Mouse (Mus musculus) lung, adult 2 months (tissue): ENCODE measurements around the gene Ppox. TPM values are rescaled to one million over a fixed set of nuclear protein-coding genes. Genes with fewer than 3 reads are reported as not detected.

Experiments
- DNase-seq: peaks from one replicate; pipeline ENCODE4 v3.0.0; 2022
- H3K4me1 ChIP-seq: fragments of 200-500 bp; 2 replicates; pipeline ENCODE4 v1.6.1; 2011; ENCODE audit warnings: low read length; ENCODE audit not compliant: control insufficient read depth, insufficient read depth
- H3K4me3 ChIP-seq: fragments of 200-500 bp; replicated peaks from 2 replicates; pipeline ENCODE3; 2011; ENCODE audit warnings: low read depth, mild to moderate bottlenecking, control low read depth, low read length; ENCODE audit errors: extremely low read depth
- CTCF ChIP-seq: fragments of 200-500 bp; IDR thresholded peaks from 2 replicates; pipeline ENCODE4 v1.5.1; 2011; ENCODE audit warnings: mild to moderate bottlenecking, low read length, control low read depth; ENCODE audit not compliant: insufficient read depth
- POLR2A ChIP-seq: fragments of 200-500 bp; IDR thresholded peaks from 2 replicates; pipeline ENCODE4 v1.6.1; 2011; ENCODE audit warnings: low read depth, mild to moderate bottlenecking, control low read depth, low read length, borderline replicate concordance; ENCODE audit errors: extremely low read depth
- WGBS: fragments of 180-500 bp; shearing (Covaris S2); methylation state at CpG from one replicate; pipeline ENCODE4 v1.1.7; 2018; 5-methylcytosine and 5-hydroxymethylcytosine counted together
- polyA plus RNA-seq: library from polyadenylated mRNA; depleted of rRNA; stranded (reverse); fragments of >200 nt; gene quantifications from 2 replicates; pipeline ENCODE4 v1.2.3, GENCODE M21; 2012

Ppox gene
- polyA plus RNA-seq, 1 experiment, result 49.0 TPM

DNA sequence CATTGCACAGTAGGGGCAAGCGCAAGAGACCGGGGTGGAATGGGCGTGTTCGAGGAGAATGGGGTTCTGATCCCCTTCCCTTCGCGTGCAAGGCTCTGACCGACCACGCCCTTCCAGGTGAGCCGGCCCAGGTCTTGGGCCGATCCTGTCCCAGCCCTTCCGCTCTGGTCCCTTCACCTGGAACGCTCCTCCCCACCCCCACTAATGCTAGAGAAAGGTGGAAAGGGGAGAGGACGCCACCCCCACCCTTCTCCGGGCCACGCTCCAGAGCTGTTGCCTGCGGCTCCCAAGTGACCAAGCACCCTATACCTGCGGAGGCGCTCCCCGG, 10.4 kb downstream of the Ppox start:
- 2% methylated on average over 19 of the region's 19 CpGs for WGBS
- Histone ChIP-seq H3K4me3 (peak overlapping the region; percentile 88), H3K4me1 (peaks cover 12% of the 10 kb centered on the region; the same call in 1 of the 2 replicates)
- TF ChIP-seq POLR2A, result no peak; the same call in 1 of the 2 replicates
- DNase-seq, result no peak

GRCm38 (mm10) chr1:171269848-171270572, 11.0 kb downstream of the Ppox start, which contains the start of gene B4galt3:
Gene B4galt3 (plus strand): TSS chr1:171270328.
- Histone ChIP-seq H3K4me3 (peak within 1 kb of the TSS; percentile 88), H3K4me1 (peaks cover 12% of the 10 kb centered on the region; the same call in 1 of the 2 replicates)
- peak; percentile 99 for DNase-seq
- WGBS, result 4% methylated on average over 36 of the region's 36 CpGs
- TF ChIP-seq POLR2A, result peak; percentile 97
- no peak for TF ChIP-seq CTCF

DNA sequence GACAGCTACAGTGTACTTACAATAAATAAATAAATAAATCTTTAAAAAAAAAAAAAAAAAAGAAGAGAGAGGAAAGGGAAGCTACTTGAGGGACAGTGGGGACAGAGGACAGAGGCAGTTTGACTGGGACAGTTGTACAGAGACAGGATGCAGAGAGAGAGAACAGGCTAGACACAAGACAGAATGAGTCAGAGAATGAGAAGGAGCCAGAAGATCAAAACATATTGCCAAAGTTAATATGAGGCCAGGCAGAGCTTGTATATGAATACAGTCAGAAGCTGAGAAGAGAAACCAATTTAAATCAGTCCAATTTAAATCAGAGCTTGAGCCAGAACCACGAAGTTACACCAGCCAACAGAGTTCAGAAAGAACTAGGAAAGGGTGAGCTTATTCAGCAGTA, 12.6 kb downstream of the Ppox start:
- TF ChIP-seq CTCF (no peak), POLR2A (no peak)
- H3K4me3 ChIP-seq, result no peak overlapping the region
- no peak for DNase-seq
- WGBS, result 58% methylated on average over 1 of the region's 1 CpGs
- peaks cover 12% of the 10 kb centered on the region; the same call in 1 of the 2 replicates for H3K4me1 ChIP-seq

- Histone ChIP-seq H3K4me1 (peaks cover 6% of the 10 kb centered on the region; the same call in 1 of the 2 replicates), H3K4me3 (no peak overlapping the region)
- no peak for TF ChIP-seq CTCF
- TF ChIP-seq POLR2A, result no peak
- no peak for DNase-seq
- 37% methylated on average over 4 of the region's 4 CpGs for WGBS
Measured at GRCm38 (mm10) chr1:171265971-171266744, 14.8 kb downstream of the Ppox start.

DNA sequence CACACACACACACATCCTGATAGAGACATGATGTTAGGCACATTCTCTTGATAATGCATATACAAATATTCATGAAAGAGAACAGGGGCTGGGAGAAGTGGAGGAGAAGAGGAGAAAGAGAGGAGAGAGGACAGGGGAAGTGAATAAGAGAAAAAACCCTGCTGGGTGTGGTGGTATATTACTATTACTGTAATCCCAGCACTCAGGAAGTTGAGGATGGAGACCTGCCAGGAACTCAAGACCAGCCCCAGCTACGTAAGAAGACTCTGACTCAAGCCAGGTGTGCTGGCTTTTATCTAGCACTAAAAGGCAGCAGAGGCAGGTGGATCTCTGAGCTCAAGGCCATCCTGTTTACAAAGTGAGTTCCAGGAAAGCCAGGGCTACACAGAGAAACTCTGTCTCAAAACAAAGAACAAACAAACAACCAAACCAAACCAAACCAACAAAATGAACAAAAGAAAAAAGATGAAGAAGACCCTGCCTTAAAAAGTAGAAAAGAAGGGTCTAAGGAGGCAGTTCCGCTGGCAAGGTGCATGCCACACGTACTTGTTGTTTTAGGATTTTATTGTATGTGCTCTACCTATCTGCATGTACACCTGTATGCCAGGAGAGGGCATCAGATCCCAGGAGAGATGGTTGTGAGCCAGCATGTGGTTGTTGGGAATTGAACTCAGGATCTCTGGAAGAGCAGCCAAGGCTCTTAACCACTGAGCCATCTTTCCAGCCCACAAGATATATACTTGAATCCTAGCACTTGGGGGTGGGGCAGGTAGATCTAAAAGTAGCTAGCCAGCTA, 17.1 kb downstream of the Ppox start:
- WGBS, result 63% methylated on average over 3 of the region's 3 CpGs
- Histone ChIP-seq H3K4me3 (no peak overlapping the region), H3K4me1 (peaks cover 6% of the 10 kb centered on the region; the same call in 1 of the 2 replicates)
- no peak for TF ChIP-seq CTCF
- no peak for TF ChIP-seq POLR2A
- no peak for DNase-seq

DNA sequence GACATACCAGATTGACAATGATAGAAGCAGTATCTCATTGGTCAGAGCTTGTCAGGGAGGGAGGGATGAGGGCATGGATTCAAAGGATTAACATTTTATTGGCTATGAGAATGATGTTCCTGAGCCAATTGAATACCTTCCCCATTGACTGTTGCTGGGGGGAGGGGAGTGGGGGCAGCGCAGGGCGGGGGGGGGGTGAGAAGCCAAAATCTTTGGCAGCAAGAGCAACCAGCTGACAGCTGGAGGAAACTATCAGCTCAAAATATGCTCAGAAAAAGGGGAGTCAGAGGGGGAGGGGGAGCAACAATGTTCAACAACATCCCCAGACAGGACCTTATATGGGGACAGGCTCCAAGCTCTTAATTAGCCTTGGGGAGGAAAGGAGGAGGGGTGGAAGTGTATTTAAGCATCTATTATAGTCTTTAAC, 17.8 kb downstream of the Ppox start:
- DNase-seq, result no peak
- TF ChIP-seq CTCF, result no peak
- WGBS, result 7% methylated on average over 2 of the region's 2 CpGs
- Histone ChIP-seq H3K4me1 (peaks cover 6% of the 10 kb centered on the region; the same call in 1 of the 2 replicates), H3K4me3 (no peak overlapping the region)

- TF ChIP-seq CTCF (no peak), POLR2A (no peak)
- 0% methylated on average over 8 of the region's 8 CpGs for WGBS
- Histone ChIP-seq H3K4me1 (peaks cover 6% of the 10 kb centered on the region; the same call in 1 of the 2 replicates), H3K4me3 (no peak overlapping the region)
- DNase-seq, result no peak
Measured at GRCm38 (mm10) chr1:171262594-171263130, 18.3 kb downstream of the Ppox start.

DNA sequence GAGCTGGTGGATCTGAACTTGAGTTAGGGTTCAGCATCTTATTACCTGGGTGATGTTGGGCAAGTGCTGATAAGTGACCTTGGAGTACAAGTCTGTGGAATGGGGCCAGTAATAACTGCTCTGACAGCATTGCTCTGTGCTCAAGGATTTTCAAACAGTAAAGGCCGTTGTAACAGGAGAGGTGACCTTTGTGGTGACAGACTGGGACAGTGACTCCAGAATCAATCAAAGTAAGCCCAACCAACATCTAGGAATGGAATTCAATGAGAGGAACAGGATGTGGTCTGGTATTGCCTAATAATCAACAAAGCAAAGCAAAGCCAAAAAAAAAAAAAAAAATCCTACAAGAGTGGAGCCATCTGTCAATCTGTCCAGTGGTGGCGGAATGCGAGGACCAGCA, 20.7 kb downstream of the Ppox start:
- peaks cover 6% of the 10 kb centered on the region; the same call in 1 of the 2 replicates for H3K4me1 ChIP-seq
- no peak for DNase-seq
- 36% methylated on average over 3 of the region's 3 CpGs for WGBS

DNA sequence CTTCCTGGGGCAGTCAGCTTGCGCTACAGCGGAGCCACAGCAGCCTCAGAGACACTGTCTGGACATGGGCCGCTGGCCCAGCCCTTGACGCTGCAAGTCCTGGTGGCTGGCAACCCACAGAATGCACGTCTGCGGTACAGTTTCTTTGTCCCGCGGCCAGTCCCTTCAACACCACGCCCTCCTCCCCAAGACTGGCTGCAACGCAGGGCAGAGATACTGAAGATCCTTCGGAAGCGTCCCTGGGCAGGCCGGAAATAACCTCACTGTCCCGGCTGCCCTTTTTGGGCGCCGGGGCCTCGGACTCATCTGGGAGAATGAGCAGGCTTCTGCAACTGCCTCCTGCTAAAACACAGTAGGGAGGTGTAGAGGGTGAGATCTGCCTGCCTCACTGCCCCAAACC, 22.1 kb downstream of the Ppox start:
- Histone ChIP-seq H3K4me1 (peaks cover 6% of the 10 kb centered on the region; the same call in 1 of the 2 replicates), H3K4me3 (no peak overlapping the region)
- TF ChIP-seq CTCF (no peak), POLR2A (no peak)
- 69% methylated on average over 17 of the region's 17 CpGs for WGBS
- DNase-seq, result no peak

More for the DNA sequence above, 20.7 kb downstream of the Ppox start:
- H3K4me3 ChIP-seq, result no peak overlapping the region
- TF ChIP-seq CTCF (no peak), POLR2A (no peak)
